17 mouse cellular contexts compared by ENCODE assay signal in the genomic region with DNA sequence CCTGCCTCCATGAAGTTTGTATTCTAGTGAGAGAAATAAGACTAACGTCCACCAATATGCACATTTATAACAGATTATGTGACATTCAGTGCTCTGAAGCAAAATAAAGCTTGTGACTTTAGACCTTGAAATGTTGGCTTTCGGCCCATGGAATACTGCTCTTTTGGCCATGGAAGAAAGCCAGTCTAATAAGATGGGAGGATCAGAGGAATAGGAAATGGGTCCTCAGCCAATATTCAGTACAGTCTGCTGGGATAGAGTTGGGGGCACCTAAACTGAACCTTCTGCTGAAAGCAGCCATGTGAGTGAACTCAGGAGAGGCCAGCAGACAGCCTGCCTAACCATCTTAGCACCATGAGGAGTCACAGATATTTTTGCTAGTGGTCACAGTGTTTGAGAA.
DNase-seq lines count a peak whose midpoint lies in the region; ATAC-seq and TF ChIP-seq lines count a peak whose summit lies in the region.
"Had no signal": no experiment of that assay in that cellular context is flagged by ENCODE, and none has a peak within 500 bp of the region (broad histone marks: within the 10 kb centered on the region; RNA-seq: fewer than 3 reads in every experiment).

No protein-coding gene starts in this region.

- peak; percentile 82 for DNase-seq in lung, embryonic 14.5 days
- DNase-seq in lung, postnatal 0 days (ENCODE audit: low spot score) = no peak
- DNase-seq in adrenal gland, adult 8-10 months = peak; percentile 32
- DNase-seq in adrenal gland, postnatal 36 days = peak; percentile 49 to 63
- peak; percentile 28 to 48 for DNase-seq in kidney, postnatal 4 days
- no peak for DNase-seq in frontal cortex, adult 2 months (ENCODE audit: extremely low spot score in 1 of 2, low spot score in 1 of 2)
- no peak for DNase-seq in layer of hippocampus, adult 9-11 months
- DNase-seq: cerebellum, adult 2 months; gastrocnemius, adult 2 months; heart, postnatal 4 days; right cerebral cortex, adult 18-20 months; thymus, postnatal 36 days had no signal

- H3K4me1 ChIP-seq in lung, embryonic 14.5 days (ENCODE audit: insufficient read depth) = no peaks in the 10 kb centered on the region
- H3K4me1 ChIP-seq in lung, postnatal 0 days (ENCODE audit: insufficient read depth, low read depth, low read length) = no peaks in the 10 kb centered on the region; the same call in 1 of the 2 replicates
- H3K4me1 ChIP-seq: embryonic facial prominence, embryonic 12.5 days had no signal

- no peak for TF ChIP-seq CTCF in lung, embryonic 14.5 days (IDR thresholded peaks at IDR 0.05; ENCODE audit: low read depth)
- TF ChIP-seq CTCF in lung, postnatal 0 days (IDR thresholded peaks at IDR 0.05) = no peak

- ATAC-seq in lung, embryonic 14.5 days (ENCODE audit: insufficient read depth) = peak; percentile 71; the same call in 1 of the 2 replicates
- no peak for ATAC-seq in lung, postnatal 0 days
- ATAC-seq: forebrain, embryonic 16.5 days; hindbrain, postnatal 0 days; midbrain, embryonic 16.5 days had no signal

- WGBS in lung, embryonic 14.5 days = 48% methylated on average over 2 of the region's 2 CpGs
- WGBS in lung, postnatal 0 days = 53% methylated on average over 2 of the region's 2 CpGs

- no peak overlapping the region for H3K4me3 ChIP-seq in lung, embryonic 14.5 days (ENCODE audit: low read depth, low read length)
- no peak overlapping the region for H3K4me3 ChIP-seq in lung, postnatal 0 days (ENCODE audit: low read depth, low read length)
- H3K4me3 ChIP-seq: embryonic facial prominence, embryonic 12.5 days; gastrocnemius, adult 2 months had no signal

- H3K27me3 ChIP-seq in lung, embryonic 14.5 days (ENCODE audit: insufficient read depth, low read length) = no peaks in the 10 kb centered on the region
- no peaks in the 10 kb centered on the region for H3K27me3 ChIP-seq in lung, postnatal 0 days (replicated peaks; ENCODE audit: insufficient read depth, low read length)
- H3K27me3 ChIP-seq: embryonic facial prominence, embryonic 12.5 days had no signal

- H3K9me3 ChIP-seq in lung, embryonic 14.5 days (ENCODE audit: low read depth, low read length) = no peaks in the 10 kb centered on the region
- H3K9me3 ChIP-seq in lung, postnatal 0 days (ENCODE audit: low read length) = no peaks in the 10 kb centered on the region
- H3K9me3 ChIP-seq: embryonic facial prominence, embryonic 12.5 days had no signal

- TF ChIP-seq EP300 in lung, postnatal 0 days (IDR thresholded peaks at IDR 0.05) = no peak

- H3K27ac ChIP-seq in lung, embryonic 14.5 days (ENCODE audit: low read depth) = no peak overlapping the region; the same call in 1 of the 2 replicates
- H3K27ac ChIP-seq in lung, postnatal 0 days (ENCODE audit: low read length) = no peak overlapping the region
- H3K27ac ChIP-seq: embryonic facial prominence, embryonic 12.5 days; gastrocnemius, adult 2 months; hindbrain, postnatal 0 days; liver, embryonic 14.5 days had no signal

- H3K36me3 ChIP-seq in lung, embryonic 14.5 days (ENCODE audit: insufficient read depth) = no peaks in the 10 kb centered on the region
- H3K36me3 ChIP-seq in lung, postnatal 0 days (ENCODE audit: insufficient read depth, low read length) = no peaks in the 10 kb centered on the region
- H3K36me3 ChIP-seq: embryonic facial prominence, embryonic 12.5 days had no signal

- no peak overlapping the region for H3K9ac ChIP-seq in lung, embryonic 14.5 days
- no peak overlapping the region for H3K9ac ChIP-seq in lung, postnatal 0 days (replicated peaks; ENCODE audit: low read depth)
- H3K9ac ChIP-seq: embryonic facial prominence, embryonic 12.5 days; liver, embryonic 14.5 days had no signal

- H3K4me2 ChIP-seq in lung, embryonic 14.5 days = no peak overlapping the region
- H3K4me2 ChIP-seq in lung, postnatal 0 days (replicated peaks; ENCODE audit: low read depth, low read length) = no peak overlapping the region
- H3K4me2 ChIP-seq: embryonic facial prominence, embryonic 12.5 days had no signal

Comparison
In these comparisons a context has a peak if more than half of its experiments do, and no peak if none do; other contexts are left out.
1. DNase-seq: peak in lung, embryonic 14.5 days (single experiment), adrenal gland, adult 8-10 months (single experiment), adrenal gland, postnatal 36 days (2 of 2) and kidney, postnatal 4 days (2 of 2); none in lung, postnatal 0 days (single experiment), frontal cortex, adult 2 months (0 of 2) and layer of hippocampus, adult 9-11 months (single experiment).